In the genomic region with DNA sequence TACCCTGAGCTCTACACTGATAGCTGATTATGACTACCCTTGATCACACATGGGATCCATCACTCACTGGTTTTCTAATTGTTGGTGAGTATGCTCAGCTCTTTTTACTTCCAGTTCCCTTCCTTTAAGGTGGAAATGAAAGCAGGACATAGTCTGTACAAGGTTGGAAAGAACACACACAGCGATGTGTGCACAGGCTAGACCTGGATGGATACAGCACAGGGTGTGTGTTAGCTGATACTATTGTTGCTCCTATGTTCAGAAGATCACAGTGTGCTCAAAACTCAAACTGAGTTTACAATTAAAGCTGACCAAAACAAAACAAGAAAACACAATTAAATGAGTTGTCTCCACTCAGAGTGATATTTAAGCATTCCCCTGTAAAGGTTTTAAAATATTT, we compare ENCODE assay signal across 16 mouse cellular contexts. TPM values are rescaled to one million over a fixed set of nuclear protein-coding genes. Genes with fewer than 3 reads are reported as not detected.
"Had no signal": no experiment of that assay in that cellular context is flagged by ENCODE, and none has a peak within 500 bp of the region (broad histone marks: within the 10 kb centered on the region; RNA-seq: fewer than 3 reads in every experiment).

No protein-coding gene starts in this region.

- H3K36me3 ChIP-seq: liver, embryonic 12.5 days; neural tube, embryonic 13.5 days; neural tube, embryonic 15.5 days; stomach, embryonic 15.5 days had no signal

- H3K4me3 ChIP-seq: liver, embryonic 12.5 days; megakaryocyte, embryonic 14.5 days; myocyte; neural tube, embryonic 13.5 days; neural tube, embryonic 15.5 days; stomach, embryonic 15.5 days had no signal

- H3K27ac ChIP-seq: liver, embryonic 12.5 days; liver, embryonic 14.5 days; neural tube, embryonic 13.5 days; neural tube, embryonic 15.5 days; stomach, embryonic 15.5 days; stomach, postnatal 0 days had no signal

- H3K9ac ChIP-seq: liver, embryonic 12.5 days; liver, embryonic 14.5 days; lung, embryonic 14.5 days; neural tube, embryonic 13.5 days; neural tube, embryonic 15.5 days; stomach, embryonic 15.5 days had no signal

- DNase-seq: lung, adult 18-20 months; lung, embryonic 14.5 days; lung, postnatal 10 days; lung, postnatal 4 days; right cerebral cortex, postnatal 14 days; thymus, postnatal 4 days had no signal

- H3K27me3 ChIP-seq: liver, embryonic 12.5 days; neural tube, embryonic 13.5 days; neural tube, embryonic 15.5 days; stomach, embryonic 15.5 days had no signal

- H3K4me2 ChIP-seq: liver, embryonic 12.5 days; lung, embryonic 14.5 days; neural tube, embryonic 13.5 days; neural tube, embryonic 15.5 days; stomach, embryonic 15.5 days had no signal

- H3K4me1 ChIP-seq: liver, embryonic 12.5 days; neural tube, embryonic 13.5 days; neural tube, embryonic 15.5 days; stomach, embryonic 15.5 days had no signal

- H3K9me3 ChIP-seq: liver, embryonic 12.5 days; neural tube, embryonic 13.5 days; neural tube, embryonic 15.5 days; stomach, embryonic 15.5 days had no signal

- ATAC-seq: liver, embryonic 12.5 days had no signal

RNA-seq across cellular contexts. Expression of gene Xcl1, which starts 38.0 kb away (rescaled TPM):
- polyA plus RNA-seq: liver, embryonic 12.5 days; liver, embryonic 14.5 days; liver, embryonic 16.5 days; lung, embryonic 14.5 days; neural tube, embryonic 11.5 days; neural tube, embryonic 13.5 days; neural tube, embryonic 15.5 days; stomach, embryonic 15.5 days had no signal
